Mouse (Mus musculus): ENCODE measurements around the gene Frat1.
A peak's percentile ranks its signal among the peaks of the same experiment; 100 is the strongest.

Gene Frat1

GRCm38 (mm10) chr19:41829381-41830105 lies at the start of gene Frat1:
Gene Frat1, plus strand, starts transcription at chr19:41829970.
- peak; percentile 91 to 95 for DNase-seq (ENCODE audit: low spot score in 2 of 2)

DNA sequence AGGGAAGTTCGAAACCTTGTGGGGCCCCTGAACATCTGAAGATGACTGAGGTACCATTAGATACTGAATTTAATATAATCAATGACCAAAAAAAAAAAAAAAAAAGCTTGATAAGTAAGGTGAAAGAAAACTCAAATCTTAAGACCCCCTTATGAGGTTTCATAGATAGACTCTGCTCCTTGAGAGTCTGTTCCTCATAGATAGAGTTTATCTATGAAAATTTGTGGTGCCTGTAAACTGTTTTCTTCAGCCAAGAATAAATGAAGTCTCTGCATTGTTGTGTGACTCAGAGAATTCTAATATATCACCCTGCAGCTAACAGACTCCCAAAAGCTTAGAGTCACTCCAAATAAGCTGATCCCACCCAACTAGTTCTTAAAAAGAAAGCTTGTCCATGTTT lies 42.9 kb upstream of the Frat1 start:
- no peak for DNase-seq (ENCODE audit: low spot score in 2 of 2)

- DNase-seq (ENCODE audit: low spot score in 2 of 2) = no peak
Measured at GRCm38 (mm10) chr19:41789110-41789961, 40.4 kb upstream of the Frat1 start.

- DNase-seq (ENCODE audit: low spot score in 2 of 2) = no peak
Measured at GRCm38 (mm10) chr19:41791384-41791783, 38.4 kb upstream of the Frat1 start.

DNA sequence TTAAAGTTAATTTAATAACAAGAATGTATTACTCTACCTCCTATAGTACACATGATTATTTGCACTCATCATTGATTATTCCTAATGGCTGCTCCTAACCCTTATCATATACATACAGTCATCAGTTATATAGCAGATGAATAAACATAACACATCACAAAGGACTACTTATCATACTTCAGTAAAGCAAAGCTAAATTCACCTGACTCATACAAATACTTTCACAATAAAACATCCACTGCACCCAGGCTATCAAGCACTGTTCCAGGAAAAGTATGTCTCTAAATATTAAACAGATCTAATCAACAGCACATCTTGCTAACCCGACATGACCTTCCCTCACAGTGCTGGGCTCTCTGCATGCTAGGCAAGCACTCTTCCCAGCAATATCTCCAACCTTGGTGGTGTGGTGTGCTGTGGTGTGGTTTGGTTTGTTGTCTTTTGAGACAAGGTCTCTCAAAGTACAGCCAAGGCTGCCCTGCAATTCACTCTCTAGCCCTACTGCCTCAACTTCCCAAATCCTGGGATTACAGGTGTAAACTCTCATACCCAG lies 36.8 kb upstream of the Frat1 start:
- DNase-seq (ENCODE audit: low spot score in 2 of 2) = no peak

DNA sequence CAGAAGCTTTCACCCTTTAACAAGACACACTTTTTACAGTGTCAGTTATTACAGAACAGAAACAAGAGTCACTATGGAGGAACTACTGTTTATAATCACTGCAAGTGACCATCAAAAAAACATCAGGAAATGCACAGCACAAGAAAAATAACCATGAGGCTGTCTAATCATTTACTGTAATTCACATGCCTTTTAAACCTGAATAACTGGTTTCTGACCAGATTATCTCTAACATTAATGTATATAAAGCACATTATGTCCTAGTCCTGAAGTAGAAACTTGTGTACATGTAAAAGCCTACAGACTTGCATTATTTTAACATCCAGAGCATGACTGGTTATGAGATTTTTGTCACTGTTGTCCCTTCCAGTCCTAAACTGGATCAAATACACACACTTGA lies 35.8 kb upstream of the Frat1 start:
- DNase-seq (ENCODE audit: low spot score in 2 of 2) = no peak

DNA sequence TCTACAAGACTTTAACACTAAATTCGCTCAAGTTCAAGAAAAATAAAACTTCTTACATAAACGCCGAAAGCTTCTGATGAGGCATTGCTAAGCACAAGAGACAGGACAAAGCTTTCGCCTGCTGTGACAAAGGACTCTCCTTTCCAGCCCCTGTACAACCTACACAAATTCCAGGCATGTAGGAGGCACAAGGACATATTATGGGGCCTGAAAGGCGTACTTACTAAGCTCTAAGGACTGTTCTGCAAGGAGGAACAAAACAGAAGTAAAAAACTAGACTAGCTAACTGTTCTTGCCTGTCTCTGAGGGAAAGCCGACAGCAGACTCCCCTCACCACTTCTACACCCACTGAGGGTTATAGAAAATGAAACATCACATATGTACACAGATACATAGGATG lies 34.9 kb upstream of the Frat1 start:
- no peak for DNase-seq (ENCODE audit: low spot score in 2 of 2)

DNA sequence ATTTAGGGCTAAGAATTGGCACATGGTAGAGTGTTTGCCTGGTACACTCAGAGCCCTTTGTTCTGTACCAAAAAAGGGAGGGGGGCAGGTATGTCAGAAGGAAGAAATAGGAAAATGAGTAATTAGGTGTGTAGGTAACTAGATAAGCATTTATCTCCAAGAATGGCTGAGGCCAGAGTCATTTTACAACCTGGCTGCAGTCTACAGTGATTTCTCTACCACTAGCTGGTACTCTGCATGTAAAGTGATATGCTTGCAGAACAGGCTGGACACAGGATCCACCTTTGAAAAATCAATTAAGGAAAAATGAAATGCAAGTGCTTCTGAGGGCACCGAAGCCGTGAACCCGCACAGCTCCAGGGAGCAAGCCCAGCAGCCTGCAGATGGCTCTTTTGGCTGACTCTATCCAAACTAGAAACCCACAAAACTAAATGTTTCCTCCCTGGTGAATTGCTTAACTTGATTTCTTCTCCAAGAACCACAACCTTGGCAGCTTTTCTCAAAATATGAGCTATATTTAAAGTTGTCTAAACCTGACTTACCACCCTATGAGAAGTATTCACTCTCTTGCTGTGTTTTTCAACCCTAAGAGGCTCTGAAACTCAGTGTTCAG lies 33.5 kb upstream of the Frat1 start:
- no peak for DNase-seq (ENCODE audit: low spot score in 2 of 2)

- no peak for DNase-seq (ENCODE audit: low spot score in 2 of 2)
Measured at GRCm38 (mm10) chr19:41796789-41797327, 32.9 kb upstream of the Frat1 start.

GRCm38 (mm10) chr19:41797536-41797935 lies 32.2 kb upstream of the Frat1 start:
- DNase-seq (ENCODE audit: low spot score in 2 of 2) = no peak

- no peak for DNase-seq (ENCODE audit: low spot score in 2 of 2)
Measured at GRCm38 (mm10) chr19:41800451-41800850, 29.3 kb upstream of the Frat1 start.

DNA sequence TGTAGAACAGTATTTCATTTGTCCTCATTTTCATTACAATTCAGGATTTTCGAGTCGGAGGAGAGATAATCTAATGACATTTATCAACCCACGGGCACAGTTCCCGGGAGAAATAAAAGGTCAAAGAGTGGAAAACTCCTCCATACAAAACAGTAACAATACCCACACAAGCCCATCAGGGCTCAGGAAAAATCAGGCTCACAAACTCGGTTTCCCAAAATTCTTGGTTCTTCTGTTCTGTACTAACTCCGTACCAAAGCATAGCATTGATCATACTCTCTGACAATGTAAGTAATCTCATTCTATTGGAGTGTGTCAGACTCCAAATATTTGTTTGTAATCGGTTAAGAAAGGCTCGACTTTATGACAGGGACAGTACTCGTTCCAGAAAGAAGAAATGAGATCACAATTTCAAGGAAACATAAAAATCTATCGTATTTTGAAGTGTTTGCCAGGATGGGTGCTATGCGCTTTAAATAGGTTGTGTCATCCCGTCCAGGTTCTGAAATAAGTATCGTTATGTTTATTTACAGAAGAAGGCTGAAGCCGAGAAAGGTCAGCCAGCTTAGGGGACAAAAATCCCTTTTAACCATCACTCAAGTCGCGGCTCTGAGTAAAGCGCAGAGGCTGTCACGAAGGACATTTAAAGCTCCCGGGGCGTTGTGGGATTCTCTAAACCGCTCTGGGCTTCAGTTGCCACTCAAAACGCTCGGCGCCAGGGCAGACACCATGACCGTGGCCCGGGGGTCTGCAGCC lies 28.6 kb upstream of the Frat1 start:
- DNase-seq (ENCODE audit: low spot score in 2 of 2) = no peak

- DNase-seq (ENCODE audit: low spot score in 2 of 2) = peak; percentile 93 to 97
Measured at GRCm38 (mm10) chr19:41801742-41802369, 27.9 kb upstream of the Frat1 start, which contains the start of gene Arhgap19. Gene Arhgap19, minus strand, starts transcription at chr19:41802047.

DNA sequence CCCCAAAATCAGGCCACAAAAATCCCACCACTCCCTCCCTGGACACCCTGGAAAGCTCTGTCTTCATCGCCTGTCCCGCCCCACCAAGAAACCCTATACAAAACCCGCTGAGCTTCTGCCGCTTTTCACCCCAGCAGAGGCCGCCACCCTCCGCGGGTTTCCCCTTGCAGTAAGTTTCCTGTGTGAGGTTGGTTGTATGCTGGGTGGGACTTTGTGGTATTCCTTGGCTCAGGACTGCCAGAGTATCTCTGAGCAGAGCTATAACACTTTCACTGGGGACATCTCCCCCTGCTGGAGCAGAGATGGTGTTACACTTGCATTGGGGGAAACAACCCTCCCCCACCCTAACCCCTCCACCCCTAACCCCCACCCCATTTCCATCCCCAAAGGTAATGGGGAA lies 26.4 kb upstream of the Frat1 start:
- DNase-seq (ENCODE audit: low spot score in 2 of 2) = peak in 1 of 2 experiments; percentile 35

DNA sequence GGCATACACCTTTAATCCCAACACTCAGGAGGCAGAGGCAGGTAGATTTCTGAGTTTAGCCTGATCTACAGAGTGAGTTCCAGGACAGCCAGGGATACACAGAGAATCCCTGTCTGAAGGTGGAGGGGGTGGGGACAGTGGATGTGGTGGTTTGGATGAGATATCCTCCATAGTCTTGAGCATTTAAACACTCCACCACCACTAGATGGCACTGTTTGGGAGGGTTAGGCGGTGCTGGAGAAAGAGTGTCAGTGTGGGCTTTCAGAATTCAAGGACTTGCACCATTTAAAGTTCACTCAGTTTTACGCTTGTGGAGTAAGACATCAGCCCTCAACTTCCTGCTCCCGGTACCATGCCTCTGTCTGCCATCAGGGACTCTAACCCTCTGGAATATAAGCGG lies 23.9 kb upstream of the Frat1 start:
- DNase-seq (ENCODE audit: low spot score in 2 of 2) = no peak

GRCm38 (mm10) chr19:41807497-41807896 lies 22.3 kb upstream of the Frat1 start:
- no peak for DNase-seq (ENCODE audit: low spot score in 2 of 2)

- no peak for DNase-seq (ENCODE audit: low spot score in 2 of 2)
Measured at GRCm38 (mm10) chr19:41808104-41808634, 21.6 kb upstream of the Frat1 start.

DNA sequence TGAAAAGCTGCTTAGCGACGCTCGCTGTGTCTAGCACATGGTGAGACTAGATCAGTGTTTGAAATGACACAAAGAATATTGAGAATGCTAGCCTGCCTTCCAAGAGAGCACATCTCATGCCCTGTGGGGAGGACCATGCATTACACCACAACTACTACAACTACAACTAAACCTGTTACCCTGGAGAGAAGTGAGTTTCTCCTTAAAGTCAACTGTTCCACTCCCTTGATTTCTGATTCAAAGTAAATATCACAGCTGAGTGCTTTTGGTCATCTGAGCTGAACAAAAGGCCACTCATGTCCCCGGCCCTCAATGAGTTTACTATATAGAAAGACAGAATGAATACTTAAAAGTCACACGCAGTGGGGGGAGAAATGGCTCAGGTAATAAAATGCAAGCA lies 19.7 kb upstream of the Frat1 start:
- no peak for DNase-seq (ENCODE audit: low spot score in 2 of 2)

- DNase-seq (ENCODE audit: low spot score in 2 of 2) = no peak
Measured at GRCm38 (mm10) chr19:41812525-41812924, 17.2 kb upstream of the Frat1 start.

- no peak for DNase-seq (ENCODE audit: low spot score in 2 of 2)
Measured at GRCm38 (mm10) chr19:41813374-41813773, 16.4 kb upstream of the Frat1 start.

All from right cerebral cortex, postnatal 10 days (tissue).